Mouse (Mus musculus) lung, adult 2 months (tissue): ENCODE measurements around the gene Adamts18. TPM values are rescaled to one million over a fixed set of nuclear protein-coding genes. Genes with fewer than 3 reads are reported as not detected.

Experiments used
- DNase-seq: peaks from one replicate; pipeline ENCODE4 v3.0.0; 2022
- H3K4me1 ChIP-seq: fragments of 200-500 bp; 2 replicates; pipeline ENCODE4 v1.6.1; 2011; ENCODE audit warnings: low read length; ENCODE audit not compliant: control insufficient read depth, insufficient read depth
- H3K4me3 ChIP-seq: fragments of 200-500 bp; replicated peaks from 2 replicates; pipeline ENCODE3; 2011; ENCODE audit warnings: low read depth, mild to moderate bottlenecking, control low read depth, low read length; ENCODE audit errors: extremely low read depth
- CTCF ChIP-seq: fragments of 200-500 bp; IDR thresholded peaks from 2 replicates; pipeline ENCODE4 v1.5.1; 2011; ENCODE audit warnings: mild to moderate bottlenecking, low read length, control low read depth; ENCODE audit not compliant: insufficient read depth
- POLR2A ChIP-seq: fragments of 200-500 bp; IDR thresholded peaks from 2 replicates; pipeline ENCODE4 v1.6.1; 2011; ENCODE audit warnings: low read depth, mild to moderate bottlenecking, control low read depth, low read length, borderline replicate concordance; ENCODE audit errors: extremely low read depth
- WGBS: fragments of 180-500 bp; shearing (Covaris S2); methylation state at CpG from one replicate; pipeline ENCODE4 v1.1.7; 2018; 5-methylcytosine and 5-hydroxymethylcytosine counted together
- polyA plus RNA-seq: library from polyadenylated mRNA; depleted of rRNA; stranded (reverse); fragments of >200 nt; gene quantifications from 2 replicates; pipeline ENCODE4 v1.2.3, GENCODE M21; 2012

Gene Adamts18
- polyA plus RNA-seq, 1 experiment: not detected

DNA sequence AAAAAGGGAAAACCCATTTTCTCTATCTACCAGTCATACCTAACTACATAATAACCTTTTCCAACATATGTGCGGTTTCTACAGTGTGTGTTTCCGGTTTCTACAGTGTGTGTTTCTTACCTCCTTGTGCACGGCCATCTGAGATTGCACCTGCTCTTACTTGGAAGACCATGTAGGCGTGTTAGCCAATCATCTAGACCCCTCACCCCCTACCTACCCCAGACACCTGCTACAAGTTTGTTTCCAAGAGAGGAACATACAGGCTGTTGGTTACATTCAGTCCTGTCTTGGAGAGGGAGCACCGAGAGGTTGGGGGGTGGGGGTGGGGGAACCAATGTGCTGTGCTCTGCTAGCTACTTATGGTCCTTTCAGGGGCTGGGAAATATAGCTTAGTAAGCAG lies 1.9 kb downstream of the Adamts18 start:
- DNase-seq: no peak
- Histone ChIP-seq H3K4me3 (no peak overlapping the region), H3K4me1 (peaks cover 2% of the 10 kb centered on the region; the same call in 1 of the 2 replicates)
- 86% methylated on average over 5 of the region's 5 CpGs for WGBS
- TF ChIP-seq POLR2A (no peak), CTCF (no peak)

DNA sequence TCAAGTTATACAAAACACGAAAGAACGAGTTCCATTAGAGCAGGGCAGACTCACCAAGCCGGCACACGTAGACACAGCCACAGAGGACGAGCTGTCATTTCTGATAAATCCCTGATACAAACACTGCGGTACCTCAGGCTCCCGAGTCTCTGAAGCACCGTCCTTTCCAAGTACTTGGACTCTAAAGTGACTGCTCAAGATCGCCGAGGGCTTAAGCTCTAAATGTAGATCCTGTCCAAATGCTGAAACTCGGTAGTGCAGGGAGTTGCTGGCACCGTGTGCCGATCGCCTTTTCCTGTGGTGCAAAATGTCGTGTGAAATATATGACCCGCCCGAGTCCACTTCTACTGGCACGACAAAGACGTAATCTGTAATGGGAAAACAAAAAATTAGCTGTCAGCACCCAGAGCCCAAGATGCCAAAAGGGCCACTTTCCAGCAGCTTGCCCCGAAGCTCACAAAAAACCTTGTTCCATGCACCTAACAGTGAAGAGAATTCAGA lies 3.7 kb downstream of the Adamts18 start:
- TF ChIP-seq CTCF (no peak), POLR2A (no peak)
- Histone ChIP-seq H3K4me1 (peaks cover 2% of the 10 kb centered on the region; the same call in 1 of the 2 replicates), H3K4me3 (no peak overlapping the region)
- no peak for DNase-seq
- 27% methylated on average over 20 of the region's 20 CpGs for WGBS

DNA sequence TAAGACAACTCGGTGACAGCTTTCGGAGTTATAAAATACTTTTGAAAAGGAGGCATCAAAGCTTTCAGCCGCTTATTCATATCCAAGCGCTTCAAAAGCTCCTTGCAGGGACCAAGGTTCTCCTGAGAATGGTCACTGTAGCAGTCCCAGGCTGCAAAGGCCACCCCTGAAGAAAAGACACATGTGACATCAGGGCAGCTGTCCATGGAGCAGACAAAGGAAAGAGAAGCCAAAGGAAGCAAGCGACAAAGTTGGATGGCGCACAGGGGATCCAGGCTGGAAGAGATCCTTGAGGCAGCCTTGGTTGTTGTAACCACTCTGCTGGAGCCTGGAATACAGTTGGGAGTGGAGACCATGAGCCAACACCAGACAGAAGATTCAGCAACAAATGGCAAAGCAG lies 10.3 kb downstream of the Adamts18 start:
- no peak for TF ChIP-seq CTCF
- TF ChIP-seq POLR2A: no peak
- Histone ChIP-seq H3K4me1 (no peaks in the 10 kb centered on the region), H3K4me3 (no peak overlapping the region)
- DNase-seq: no peak
- 77% methylated on average over 6 of the region's 6 CpGs for WGBS

DNA sequence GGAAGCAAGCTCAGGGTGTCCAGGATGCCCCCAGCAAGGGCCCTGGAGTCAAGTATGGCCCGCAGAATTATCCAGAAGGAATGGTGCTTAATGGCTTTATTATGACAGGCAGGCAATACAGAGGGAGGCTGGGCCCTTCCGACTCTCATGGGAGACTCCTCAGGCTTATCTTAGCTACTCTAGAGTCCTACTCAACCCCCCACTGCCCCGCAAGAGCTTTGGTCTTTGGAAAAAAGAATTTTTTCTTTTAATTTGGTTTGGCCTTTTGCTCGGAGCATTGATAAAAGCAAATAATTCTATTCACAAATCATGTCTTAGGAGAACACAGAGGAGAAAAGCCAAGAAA lies 11.0 kb downstream of the Adamts18 start:
- Histone ChIP-seq H3K4me3 (no peak overlapping the region), H3K4me1 (no peaks in the 10 kb centered on the region)
- TF ChIP-seq CTCF (no peak), POLR2A (no peak)
- DNase-seq: no peak
- WGBS: 34% methylated on average over 4 of the region's 4 CpGs

DNA sequence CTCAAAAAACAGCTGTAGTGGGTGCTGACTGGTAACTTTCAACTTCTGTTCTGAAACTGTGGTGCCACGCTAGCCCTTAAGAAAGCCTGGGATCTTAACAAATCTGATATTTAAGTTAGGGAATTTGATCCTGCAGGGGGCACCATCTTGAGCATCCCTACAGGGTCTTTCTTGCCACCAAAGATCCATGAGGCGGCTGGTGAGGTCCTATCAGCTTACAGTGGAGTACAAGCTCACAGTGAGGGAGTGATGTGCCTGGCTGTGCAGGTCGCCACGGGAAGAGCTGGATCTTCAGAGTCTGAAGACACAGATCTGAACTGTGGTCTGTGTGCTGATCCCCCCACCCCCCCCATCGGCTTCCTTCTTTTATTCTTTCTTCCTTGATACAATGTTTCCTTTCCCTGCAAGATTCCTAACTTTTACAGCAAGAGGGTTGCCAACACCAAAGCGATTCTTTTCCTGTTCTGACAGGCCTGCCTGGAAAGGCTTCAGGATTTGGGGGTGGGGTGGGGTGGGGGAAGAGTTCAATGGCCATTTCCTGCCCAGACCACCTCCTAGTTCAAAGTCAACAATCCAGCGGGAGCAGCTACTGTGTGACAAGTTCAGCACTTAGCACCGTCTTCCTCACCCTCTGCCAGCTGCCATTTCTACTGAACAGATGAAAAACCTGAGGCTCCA lies 11.5 kb downstream of the Adamts18 start:
- WGBS: 27% methylated on average over 8 of the region's 8 CpGs
- Histone ChIP-seq H3K4me3 (no peak overlapping the region), H3K4me1 (no peaks in the 10 kb centered on the region)
- no peak for DNase-seq
- TF ChIP-seq CTCF (no peak), POLR2A (no peak)

DNA sequence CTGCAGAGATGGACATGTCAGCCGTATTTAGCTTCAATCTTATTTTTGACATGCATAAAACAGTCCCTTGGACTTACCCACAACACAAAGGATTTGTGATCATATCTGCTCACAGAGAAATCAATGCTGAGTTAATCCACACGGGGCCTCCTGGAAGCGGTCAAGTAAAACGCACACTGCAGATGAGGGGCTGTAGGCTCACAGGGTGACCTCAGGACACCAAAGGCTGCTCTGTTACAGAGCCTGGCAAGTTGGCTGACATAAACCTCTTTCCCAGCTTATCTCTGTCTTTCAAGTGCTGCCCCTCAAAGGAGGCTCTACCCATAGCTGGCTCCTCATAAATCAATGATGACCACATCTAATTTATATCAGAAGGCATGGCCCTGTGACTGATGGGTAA lies 14.9 kb downstream of the Adamts18 start:
- TF ChIP-seq POLR2A (no peak), CTCF (no peak)
- H3K4me3 ChIP-seq: no peak overlapping the region
- DNase-seq: no peak
- H3K4me1 ChIP-seq: no peaks in the 10 kb centered on the region
- 72% methylated on average over 4 of the region's 4 CpGs for WGBS

DNA sequence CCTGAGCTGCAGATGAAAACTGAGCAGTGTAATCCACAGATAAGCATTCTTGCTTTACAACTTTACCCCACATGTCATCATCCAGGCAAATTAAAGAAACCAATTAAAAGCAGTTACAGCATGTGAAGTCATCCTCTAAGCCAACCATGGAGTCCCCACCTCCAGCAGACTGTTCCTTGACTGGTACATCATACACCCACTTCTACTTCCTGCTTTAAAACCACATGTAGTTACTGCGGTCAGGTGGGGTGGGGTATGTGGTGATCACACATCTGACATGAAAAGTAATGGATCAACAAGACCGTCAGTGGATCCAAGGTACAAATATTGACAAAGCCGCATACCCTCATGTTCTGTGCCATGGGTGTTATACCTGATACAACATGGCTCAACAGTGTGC lies 21.3 kb downstream of the Adamts18 start:
- no peaks in the 10 kb centered on the region for H3K4me1 ChIP-seq
- TF ChIP-seq CTCF (no peak), POLR2A (no peak)
- DNase-seq: no peak
- no peak overlapping the region for H3K4me3 ChIP-seq
- 75% methylated on average over 3 of the region's 3 CpGs for WGBS

DNA sequence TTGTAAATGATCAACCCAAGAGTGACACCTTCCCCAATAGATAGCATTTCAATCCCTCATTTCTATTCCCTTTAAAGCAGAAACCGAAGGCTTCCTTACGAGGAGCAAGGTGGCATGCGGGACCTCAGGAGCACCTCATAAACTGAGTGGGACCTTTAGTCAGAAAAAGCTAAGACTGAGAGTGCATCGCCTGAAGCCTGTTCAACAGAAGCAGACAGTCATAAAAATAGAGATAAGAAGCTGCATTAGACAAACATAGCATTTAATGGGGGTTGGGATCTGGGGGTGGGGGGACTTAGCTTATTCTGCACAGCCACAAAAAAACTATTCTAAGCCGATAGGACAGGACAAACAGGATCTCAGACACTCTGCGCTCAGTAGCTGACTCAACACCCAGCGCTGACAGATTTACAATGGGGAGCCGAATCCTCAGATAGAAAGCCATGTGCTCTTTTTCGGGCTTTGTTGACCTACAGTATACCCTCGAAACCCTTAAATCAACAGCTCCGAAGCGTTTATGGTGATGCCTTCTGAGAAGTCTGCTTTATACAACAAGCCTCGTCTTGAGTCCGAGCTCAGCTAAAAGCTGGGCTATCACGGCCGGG lies 27.5 kb downstream of the Adamts18 start:
- H3K4me1 ChIP-seq: no peaks in the 10 kb centered on the region
- H3K4me3 ChIP-seq: no peak overlapping the region
- 48% methylated on average over 16 of the region's 16 CpGs for WGBS
- TF ChIP-seq CTCF: no peak
- no peak for TF ChIP-seq POLR2A
- no peak for DNase-seq

DNA sequence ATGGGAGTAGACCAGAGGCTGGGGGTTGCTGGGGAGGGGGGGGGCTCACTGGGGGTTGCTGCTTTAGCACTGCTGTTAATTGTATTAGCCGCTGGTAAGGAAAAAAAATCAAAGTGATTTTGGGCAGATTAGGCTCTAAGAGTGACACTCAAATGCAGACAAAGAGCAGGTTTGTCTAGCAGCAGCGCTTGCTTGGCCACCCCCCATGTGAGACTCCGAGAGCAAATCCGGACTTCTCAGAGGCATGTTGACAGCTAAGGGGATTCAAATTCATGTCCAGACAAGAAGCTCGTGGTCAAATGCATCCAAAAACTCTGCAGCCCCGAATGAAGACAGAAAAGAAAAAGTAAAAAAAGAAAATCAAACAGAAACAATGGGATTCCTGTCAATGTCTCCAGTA lies 34.6 kb downstream of the Adamts18 start:
- H3K4me3 ChIP-seq: no peak overlapping the region
- TF ChIP-seq CTCF (no peak), POLR2A (no peak)
- no peaks in the 10 kb centered on the region for H3K4me1 ChIP-seq
- DNase-seq: no peak
- WGBS: 51% methylated on average over 6 of the region's 6 CpGs

DNA sequence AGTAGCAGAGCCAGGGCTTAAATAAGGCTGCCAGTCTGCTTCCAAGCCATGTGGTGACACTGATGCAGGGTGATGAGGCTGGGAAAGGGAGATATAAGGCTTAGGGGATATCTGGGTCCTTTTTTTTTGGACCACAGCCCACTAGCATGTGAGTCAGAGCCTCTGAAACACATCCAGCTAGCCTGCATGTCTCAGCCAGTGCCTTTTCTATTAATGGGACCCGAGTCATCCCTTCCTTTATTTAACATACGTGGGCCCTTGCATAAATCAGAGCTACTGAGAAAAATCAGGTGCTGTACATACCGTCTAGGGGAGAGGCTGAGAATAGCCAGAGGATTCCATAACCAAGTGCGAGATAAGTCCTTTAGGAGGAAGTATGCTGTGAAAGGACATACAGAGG lies 37.0 kb downstream of the Adamts18 start:
- 58% methylated on average over 4 of the region's 4 CpGs for WGBS

DNA sequence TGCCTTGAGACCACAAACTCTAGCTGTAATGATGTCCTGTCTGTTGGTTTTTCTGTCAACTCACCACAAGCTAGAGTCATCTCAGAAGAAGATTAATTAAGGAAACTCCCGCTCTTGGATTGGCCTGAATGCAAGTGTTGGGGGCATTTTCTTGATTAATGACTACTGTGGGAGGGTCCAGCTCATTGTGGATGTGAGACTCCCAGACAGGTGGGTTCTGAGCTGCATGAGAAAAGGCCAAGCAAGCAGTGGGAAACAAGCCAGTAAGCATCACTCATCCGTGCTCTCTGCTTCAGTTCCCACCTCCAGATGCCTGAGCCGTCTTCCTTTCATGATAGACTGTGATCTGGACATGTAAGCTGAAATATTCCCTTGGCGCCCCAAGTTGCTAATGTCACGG lies 38.6 kb downstream of the Adamts18 start:
- 68% methylated on average over 5 of the region's 5 CpGs for WGBS
- TF ChIP-seq POLR2A: no peak
- TF ChIP-seq CTCF: no peak
- H3K4me1 ChIP-seq: no peaks in the 10 kb centered on the region
- no peak overlapping the region for H3K4me3 ChIP-seq
- no peak for DNase-seq

More for the DNA sequence above, 37.0 kb downstream of the Adamts18 start:
- DNase-seq: no peak
- no peaks in the 10 kb centered on the region for H3K4me1 ChIP-seq
- no peak overlapping the region for H3K4me3 ChIP-seq
- no peak for TF ChIP-seq POLR2A
- TF ChIP-seq CTCF: no peak
